ENCODE assay signal across 9 mouse cellular contexts in the genomic region with DNA sequence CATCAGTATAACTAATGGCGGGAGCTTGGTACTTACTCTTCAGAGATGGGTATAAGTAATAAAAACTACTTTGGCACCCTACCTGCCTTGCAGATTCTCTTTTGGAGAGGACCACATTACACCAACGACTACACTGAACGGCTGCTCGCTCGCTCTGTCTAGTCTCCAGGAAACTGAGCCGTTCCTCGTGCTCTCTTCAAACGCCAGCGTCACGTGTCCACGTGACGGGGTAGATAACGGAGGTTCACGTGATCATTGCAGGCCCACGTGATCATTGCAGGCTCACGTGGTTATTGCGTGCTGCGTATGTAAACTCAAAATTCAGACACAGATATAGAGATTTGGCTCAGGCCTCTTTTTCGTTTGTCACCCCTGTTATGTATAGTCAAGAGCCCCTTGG. TPM values are rescaled to one million over a fixed set of nuclear protein-coding genes. Genes with fewer than 3 reads are reported as not detected.
DNase-seq lines count a peak whose midpoint lies in the region; ATAC-seq and TF ChIP-seq lines count a peak whose summit lies in the region.
"Had no signal": no experiment of that assay in that cellular context is flagged by ENCODE, and none has a peak within 500 bp of the region (broad histone marks: within the 10 kb centered on the region; RNA-seq: fewer than 3 reads in every experiment).

Nxf2 (minus strand) TSS at position 209 of the 400 bp plus-strand sequence.

- H3K27me3 ChIP-seq in kidney, postnatal 0 days (ENCODE audit: insufficient read depth, low read length): no peaks in the 10 kb centered on the region
- peaks cover 3% of the 10 kb centered on the region; the same call in 1 of the 2 replicates for H3K27me3 ChIP-seq in embryonic facial prominence, embryonic 12.5 days
- H3K27me3 ChIP-seq in hindbrain, postnatal 0 days (ENCODE audit: insufficient read depth, low read length): no peaks in the 10 kb centered on the region
- H3K27me3 ChIP-seq in midbrain, postnatal 0 days (ENCODE audit: insufficient read depth, low read length): no peaks in the 10 kb centered on the region

- DNase-seq in kidney, postnatal 0 days (ENCODE audit: low spot score): no peak
- DNase-seq in kidney, postnatal 36 days: no peak
- DNase-seq in hindbrain, postnatal 0 days (ENCODE audit: low spot score): no peak
- no peak for DNase-seq in midbrain, postnatal 0 days (ENCODE audit: low spot score)
- DNase-seq in gastrocnemius, postnatal 10 days: no peak
- no peak for DNase-seq in layer of hippocampus, adult 8-10 months (ENCODE audit: low spot score in 2 of 2)
- DNase-seq in natural killer cell, adult 2 months (ENCODE audit: low spot score in 2 of 2): no peak

- no peaks in the 10 kb centered on the region for H3K36me3 ChIP-seq in kidney, postnatal 0 days (ENCODE audit: insufficient read depth, low read length)
- H3K36me3 ChIP-seq in embryonic facial prominence, embryonic 12.5 days: no peaks in the 10 kb centered on the region
- no peaks in the 10 kb centered on the region for H3K36me3 ChIP-seq in hindbrain, postnatal 0 days (ENCODE audit: insufficient read depth, low read length)
- H3K36me3 ChIP-seq in midbrain, postnatal 0 days (ENCODE audit: insufficient read depth, low read length): no peaks in the 10 kb centered on the region

- no peak for ATAC-seq in kidney, postnatal 0 days (replicated peaks; ENCODE audit: low FRiP score, low read depth)
- no peak for ATAC-seq in embryonic facial prominence, embryonic 12.5 days (ENCODE audit: insufficient number of reproducible peaks, insufficient read depth, low FRiP score, low TSS enrichment)
- ATAC-seq in hindbrain, postnatal 0 days: no peak
- no peak for ATAC-seq in midbrain, postnatal 0 days (ENCODE audit: low FRiP score)
- ATAC-seq: inflammation-experienced regulatory T-cells, adult 6 months had no signal

- peak within 1 kb of the TSS; percentile 39 for H3K4me2 ChIP-seq in kidney, postnatal 0 days (ENCODE audit: low read length)
- H3K4me2 ChIP-seq in embryonic facial prominence, embryonic 12.5 days (replicated peaks): peak within 1 kb of the TSS; percentile 40
- peak within 1 kb of the TSS; percentile 45 for H3K4me2 ChIP-seq in hindbrain, postnatal 0 days (ENCODE audit: low read depth, low read length)
- peak within 1 kb of the TSS; percentile 40 for H3K4me2 ChIP-seq in midbrain, postnatal 0 days (ENCODE audit: low read depth, low read length, poor library complexity, severe bottlenecking)

- no peak within 1 kb of the TSS for H3K9ac ChIP-seq in kidney, postnatal 0 days (ENCODE audit: low read depth, low read length)
- H3K9ac ChIP-seq in embryonic facial prominence, embryonic 12.5 days: no peak within 1 kb of the TSS
- 0 out of 2 replicates have a peak within 1 kb of the TSS, but pooled peaks have one; percentile 24 for H3K9ac ChIP-seq in hindbrain, postnatal 0 days (replicated peaks; ENCODE audit: low read length)
- no peak within 1 kb of the TSS for H3K9ac ChIP-seq in midbrain, postnatal 0 days (replicated peaks; ENCODE audit: low read length, poor library complexity, severe bottlenecking)

- no peaks in the 10 kb centered on the region for H3K9me3 ChIP-seq in kidney, postnatal 0 days (replicated peaks; ENCODE audit: low read length)
- H3K9me3 ChIP-seq in embryonic facial prominence, embryonic 12.5 days: no peaks in the 10 kb centered on the region
- H3K9me3 ChIP-seq in hindbrain, postnatal 0 days (ENCODE audit: low read length): no peaks in the 10 kb centered on the region
- H3K9me3 ChIP-seq in midbrain, postnatal 0 days (ENCODE audit: low read length): no peaks in the 10 kb centered on the region

- no peak within 1 kb of the TSS for H3K27ac ChIP-seq in kidney, postnatal 0 days
- no peak within 1 kb of the TSS for H3K27ac ChIP-seq in embryonic facial prominence, embryonic 12.5 days
- no peak within 1 kb of the TSS for H3K27ac ChIP-seq in hindbrain, postnatal 0 days
- no peak within 1 kb of the TSS for H3K27ac ChIP-seq in midbrain, postnatal 0 days (ENCODE audit: low read depth, low read length)

- WGBS in kidney, postnatal 0 days: 89% methylated on average over 19 of the region's 19 CpGs
- 89% methylated on average over 19 of the region's 19 CpGs for WGBS in embryonic facial prominence, embryonic 12.5 days
- WGBS in hindbrain, postnatal 0 days: 89% methylated on average over 19 of the region's 19 CpGs
- WGBS in midbrain, postnatal 0 days: 95% methylated on average over 19 of the region's 19 CpGs

- no peaks in the 10 kb centered on the region for H3K4me1 ChIP-seq in kidney, postnatal 0 days (replicated peaks; ENCODE audit: insufficient read depth, low read length)
- H3K4me1 ChIP-seq in embryonic facial prominence, embryonic 12.5 days: no peaks in the 10 kb centered on the region
- no peaks in the 10 kb centered on the region for H3K4me1 ChIP-seq in hindbrain, postnatal 0 days (ENCODE audit: insufficient read depth, low read length)
- no peaks in the 10 kb centered on the region for H3K4me1 ChIP-seq in midbrain, postnatal 0 days (ENCODE audit: insufficient read depth, low read length)

- H3K4me3 ChIP-seq in kidney, postnatal 0 days (replicated peaks; ENCODE audit: low read depth, low read length): no peak within 1 kb of the TSS
- peak within 1 kb of the TSS; percentile 31 for H3K4me3 ChIP-seq in embryonic facial prominence, embryonic 12.5 days
- H3K4me3 ChIP-seq in hindbrain, postnatal 0 days (ENCODE audit: low read length): peak within 1 kb of the TSS; percentile 23
- H3K4me3 ChIP-seq in midbrain, postnatal 0 days (ENCODE audit: low read depth, low read length): peak within 1 kb of the TSS; percentile 30

- TF ChIP-seq CTCF in kidney, postnatal 0 days (IDR thresholded peaks at IDR 0.05; ENCODE audit: low read depth): no peak
- no peak for TF ChIP-seq CTCF in hindbrain, postnatal 0 days (IDR thresholded peaks at IDR 0.05; ENCODE audit: low read depth)
- TF ChIP-seq CTCF in midbrain, postnatal 0 days (IDR thresholded peaks at IDR 0.05): no peak

RNA-seq across cellular contexts. Expression of gene Nxf2, which starts in this region (rescaled TPM):
- polyA plus RNA-seq in kidney, postnatal 0 days (2015; fragmentation: Nextera tagmentation; extraction: Ambion mirVana): 0.25 and 0.33 TPM in 2 replicates
- polyA plus RNA-seq in embryonic facial prominence, embryonic 12.5 days (2016; fragmentation: Nextera tagmentation; extraction: Ambion mirVana): 1.7 TPM in 2 replicates
- 0.42 TPM in 1 of 2 replicates, not detected in the other for total RNA-seq in hindbrain, postnatal 0 days (2014; rRNA removed)
- polyA plus RNA-seq in hindbrain, postnatal 0 days (2015; fragmentation: Nextera tagmentation; extraction: Ambion mirVana): 0.34 and 0.39 TPM in 2 replicates
- total RNA-seq in midbrain, postnatal 0 days (2014; rRNA removed): 0.11 TPM in 1 of 2 replicates, not detected in the other
- 0.19 and 0.43 TPM in 2 replicates for polyA plus RNA-seq in midbrain, postnatal 0 days (2015; fragmentation: Nextera tagmentation; extraction: Ambion mirVana)
- under 1 TPM; 0.14 TPM for total RNA-seq in gastrocnemius, postnatal 10 days (2021)
- under 1 TPM in 3 of 4 experiments, not detected in 1; 0.17 to 0.24 (median 0.18) TPM for total RNA-seq in layer of hippocampus, adult 8-10 months (2022)
